Mouse (Mus musculus): ENCODE data around the gene Slc22a15. TPM values are rescaled to one million over a fixed set of nuclear protein-coding genes. Genes with fewer than 3 reads are reported as not detected.
A peak's percentile ranks its signal among the peaks of the same experiment; 100 is the strongest.

Slc22a15 gene
- 1 to 10 TPM; 7.5 to 7.7 TPM for total RNA-seq (2021)
- long read RNA-seq, experiment 1, partial matches to known transcripts, result 2 of 4 reads
- long read RNA-seq, experiment 1, other reads (novel, unspliced or antisense), result 1 of 4 reads
- long read RNA-seq, experiment 2, full-length matches to known transcripts, result 6 of 12 reads
- long read RNA-seq, experiment 2, partial matches to known transcripts, result 2 of 12 reads
- long read RNA-seq, experiment 2, other reads (novel, unspliced or antisense), result 4 of 12 reads

DNA sequence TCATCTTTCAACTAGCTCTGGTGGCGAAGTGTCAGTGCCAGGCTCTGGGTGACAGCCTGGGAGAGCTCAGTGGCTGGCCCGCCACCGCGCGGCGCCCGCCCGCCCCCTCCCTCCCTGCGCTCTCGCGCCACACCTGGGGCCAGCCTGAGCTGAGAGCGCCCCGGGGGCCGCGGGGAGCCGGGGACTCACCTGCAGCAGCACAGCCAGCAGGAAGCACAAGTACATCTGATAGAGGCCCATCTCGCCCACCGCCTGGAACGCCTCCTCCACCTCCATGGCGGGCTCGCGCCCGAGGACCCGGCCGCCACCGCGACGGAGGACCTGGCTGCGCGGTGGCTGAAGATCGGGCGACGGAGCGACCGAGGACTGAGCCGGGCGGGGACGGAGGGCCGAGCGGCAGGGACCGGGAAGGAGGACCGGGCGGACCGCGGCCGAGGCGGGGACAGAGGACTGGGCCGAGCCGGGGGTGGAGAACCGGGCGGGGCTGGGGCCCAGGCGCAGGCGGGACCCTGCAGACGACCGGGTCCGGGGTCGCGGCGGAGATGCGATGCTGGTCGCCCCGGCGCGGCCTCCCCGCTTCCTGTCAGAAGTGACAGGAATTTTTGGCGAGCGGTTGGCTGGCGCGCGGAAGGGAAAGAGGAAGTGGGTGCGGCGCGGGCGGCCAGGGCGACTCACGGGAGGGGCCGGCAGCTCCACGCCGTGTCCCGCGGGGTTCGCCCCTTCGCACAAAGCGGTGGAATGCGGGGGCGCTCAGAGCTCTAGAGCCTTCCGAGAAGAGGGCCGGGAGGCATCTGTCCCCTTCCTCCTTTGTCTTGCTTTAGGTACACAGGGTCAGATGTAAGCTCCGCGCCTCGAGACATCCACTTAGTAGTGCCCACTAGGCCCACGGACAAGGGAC is at the start of gene Slc22a15:
Slc22a15 (minus strand) TSS at position 611 of the 898 bp plus-strand sequence.
- DNase-seq (ENCODE audit: low spot score in 2 of 2), result peak; percentile 21 to 48

DNA sequence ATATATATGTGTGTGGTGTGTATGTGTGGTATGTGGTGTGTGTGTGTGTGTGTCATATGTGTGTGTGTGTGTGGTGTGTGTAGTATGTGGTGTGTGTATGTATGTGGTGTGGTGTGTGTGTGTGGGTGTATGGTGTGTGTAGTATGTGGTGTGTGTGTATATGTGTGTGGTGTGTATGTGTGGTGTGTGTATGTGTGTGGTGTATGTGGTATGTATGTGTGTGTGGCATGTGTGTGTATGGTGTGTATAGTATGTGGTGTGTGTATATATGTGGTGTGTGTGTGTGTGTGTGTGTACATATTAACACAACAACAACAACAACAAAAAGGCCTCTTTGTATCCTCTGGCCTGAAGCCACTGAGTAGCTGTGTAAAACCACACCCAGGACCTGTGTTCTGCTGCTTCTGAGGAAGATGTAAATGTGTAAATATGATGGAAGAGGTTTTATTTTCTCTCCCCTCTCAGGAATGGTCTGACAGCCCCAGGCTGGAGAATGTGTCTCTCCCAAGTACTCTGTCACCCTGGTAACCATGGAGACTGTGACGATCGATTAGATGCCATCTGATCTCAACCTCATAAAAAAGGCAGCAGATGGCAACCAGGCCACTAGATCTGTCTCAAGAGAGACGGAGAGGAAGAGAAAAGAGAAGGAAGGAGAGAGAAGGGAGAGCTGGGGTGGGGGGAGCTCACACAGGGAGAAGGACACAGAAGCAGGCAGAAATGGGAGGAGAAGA is 42.7 kb upstream of the Slc22a15 start:
- DNase-seq (ENCODE audit: low spot score in 2 of 2), result no peak

DNA sequence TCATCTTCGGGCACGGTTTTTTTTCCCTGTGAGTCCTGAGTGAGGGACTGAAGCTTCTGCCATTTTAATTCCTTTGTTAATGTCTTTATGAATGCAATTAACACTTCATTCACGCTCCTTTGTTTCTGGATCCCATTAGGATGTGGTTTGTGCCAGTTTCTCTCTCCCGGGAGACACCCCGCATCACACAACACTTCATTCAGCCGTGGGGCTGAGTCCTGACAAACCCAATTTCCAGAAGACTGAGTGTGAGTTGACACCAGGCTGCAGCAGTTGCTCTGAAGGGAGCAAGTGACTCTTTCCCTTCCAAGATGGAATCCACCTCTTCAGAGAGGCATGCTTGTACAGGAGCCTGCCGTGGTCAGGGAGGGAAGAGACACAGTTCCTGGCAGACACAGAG is 40.1 kb upstream of the Slc22a15 start:
- DNase-seq (ENCODE audit: low spot score in 2 of 2), result no peak

DNA sequence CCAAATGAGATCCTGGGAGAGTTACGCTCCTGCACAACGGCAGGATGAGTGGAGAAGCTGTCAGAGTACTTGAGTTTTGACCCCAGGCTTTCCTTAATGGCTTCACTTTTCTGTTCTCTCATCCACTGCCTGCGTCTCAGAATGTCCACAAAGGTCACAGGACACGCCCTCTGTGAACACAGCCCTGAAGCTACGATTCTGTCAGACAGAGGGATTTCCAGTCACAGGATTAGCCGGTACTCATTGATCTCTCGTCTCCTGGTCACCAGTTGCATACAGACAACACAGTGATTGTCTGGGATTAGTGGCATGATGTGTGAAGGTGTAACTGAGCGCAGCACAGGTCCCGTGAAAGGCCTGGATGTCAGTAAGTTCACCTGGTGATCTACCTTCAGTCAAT is 39.2 kb upstream of the Slc22a15 start:
- DNase-seq (ENCODE audit: low spot score in 2 of 2), result no peak

DNA sequence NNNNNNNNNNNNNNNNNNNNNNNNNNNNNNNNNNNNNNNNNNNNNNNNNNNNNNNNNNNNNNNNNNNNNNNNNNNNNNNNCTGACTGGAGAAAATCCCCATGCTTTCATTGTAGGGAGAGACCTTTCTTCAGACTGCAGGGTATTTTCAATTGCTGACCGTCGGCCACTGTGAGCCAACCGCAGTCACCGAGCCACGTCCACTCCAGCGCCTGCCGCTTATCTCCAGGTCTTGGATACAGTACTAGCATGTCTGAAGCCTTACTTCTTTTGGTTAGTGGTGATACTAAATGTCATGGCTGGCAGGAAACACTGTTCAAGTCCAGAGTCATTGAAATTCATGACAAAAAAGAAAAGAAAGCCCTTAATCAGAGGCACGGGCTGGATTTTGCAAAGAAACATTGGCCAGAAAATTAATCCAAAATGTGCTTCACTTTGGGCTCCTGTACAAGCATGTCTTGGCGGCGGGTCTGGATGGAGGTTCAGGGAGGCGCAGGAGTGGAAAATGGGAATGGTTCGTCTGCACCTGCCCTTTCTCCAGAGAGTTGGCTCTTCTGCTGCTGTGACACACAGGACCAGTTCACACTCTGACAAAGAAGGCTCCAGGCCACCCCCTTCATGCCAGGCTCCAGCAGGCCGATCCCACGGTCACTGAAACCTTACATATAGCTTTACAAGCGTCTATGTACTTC is 37.0 kb upstream of the Slc22a15 start:
- no peak for DNase-seq (ENCODE audit: low spot score in 2 of 2)

DNA sequence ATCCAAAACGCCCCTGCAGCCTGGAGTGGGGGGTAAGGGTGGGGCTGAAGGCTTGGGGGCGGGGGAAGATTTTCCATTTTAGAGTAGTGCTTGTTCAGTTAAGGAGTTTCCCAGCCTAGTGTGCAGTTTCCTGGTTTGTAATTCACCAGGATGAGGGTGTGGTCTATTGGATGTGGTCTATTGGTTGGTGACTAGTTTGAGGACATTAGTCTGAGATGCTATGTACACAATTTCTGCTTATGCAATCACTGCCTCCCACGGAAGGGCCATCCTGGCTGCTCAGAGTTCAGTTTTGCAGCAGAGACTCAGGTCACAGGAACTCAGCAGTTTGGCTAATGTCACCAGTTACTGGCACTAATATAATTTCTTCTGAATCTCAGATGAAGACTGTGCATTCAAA is 33.8 kb upstream of the Slc22a15 start:
- DNase-seq (ENCODE audit: low spot score in 2 of 2), result no peak

DNA sequence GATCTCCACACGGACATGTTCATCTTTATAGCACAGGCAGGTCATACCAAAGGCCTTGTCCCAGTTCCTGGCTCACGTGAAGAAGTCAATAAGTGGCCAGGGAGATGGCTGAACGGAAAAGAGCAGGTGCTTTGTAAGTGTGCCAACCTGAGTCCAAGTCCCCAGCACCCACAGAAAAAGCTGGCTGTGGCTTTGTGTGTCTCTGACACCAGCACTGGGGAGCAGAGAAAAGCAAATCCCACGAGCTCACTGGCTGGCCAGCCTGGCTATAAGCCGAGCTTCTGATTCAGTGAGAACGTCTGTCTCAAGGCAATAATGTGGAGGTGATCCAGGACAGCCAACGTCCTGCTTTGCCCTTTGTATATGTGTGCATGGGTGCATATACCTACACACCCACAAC is 29.3 kb upstream of the Slc22a15 start:
- no peak for DNase-seq (ENCODE audit: low spot score in 2 of 2)

DNA sequence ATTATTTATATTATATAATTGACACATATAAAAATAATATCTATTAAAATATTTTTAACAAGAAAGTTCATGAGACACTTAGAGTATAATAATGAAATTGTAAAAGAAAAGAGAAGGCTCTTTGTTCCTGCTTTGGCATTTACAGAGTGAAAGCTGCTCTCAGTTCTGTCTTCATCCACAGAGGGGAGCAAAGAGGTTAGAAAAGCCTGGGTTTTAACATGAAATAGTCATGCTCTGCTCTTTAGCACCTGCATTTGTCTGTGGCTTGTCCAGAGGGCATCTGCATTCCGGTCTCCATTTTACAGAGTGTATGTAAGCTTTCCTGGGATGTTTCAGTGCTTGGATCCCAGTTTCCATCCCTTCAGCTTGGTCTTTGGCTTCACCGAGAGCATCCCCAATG is 28.3 kb upstream of the Slc22a15 start:
- DNase-seq (ENCODE audit: low spot score in 2 of 2), result no peak

DNA sequence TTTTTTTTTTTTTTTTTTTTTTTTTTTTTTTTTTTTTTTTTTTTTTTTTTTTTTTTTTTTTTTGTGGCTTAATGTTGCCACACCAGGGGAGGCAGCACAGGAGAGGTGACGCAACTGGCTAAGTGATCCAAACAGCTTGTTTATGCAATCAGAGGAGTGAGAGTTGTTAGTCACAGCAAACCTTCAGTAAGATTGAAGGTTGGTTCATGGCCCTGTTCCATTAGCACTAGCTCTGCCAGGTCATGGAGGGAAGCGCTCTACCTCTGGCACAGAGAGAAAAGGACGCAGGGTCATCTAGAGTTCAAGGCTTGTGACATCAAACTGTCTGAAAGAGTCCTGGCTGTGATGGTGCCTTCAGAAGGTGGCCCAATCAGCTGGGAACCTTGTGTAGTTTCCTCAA is 24.3 kb upstream of the Slc22a15 start:
- peak in 1 of 2 experiments; percentile 34 for DNase-seq (ENCODE audit: low spot score in 2 of 2)

DNA sequence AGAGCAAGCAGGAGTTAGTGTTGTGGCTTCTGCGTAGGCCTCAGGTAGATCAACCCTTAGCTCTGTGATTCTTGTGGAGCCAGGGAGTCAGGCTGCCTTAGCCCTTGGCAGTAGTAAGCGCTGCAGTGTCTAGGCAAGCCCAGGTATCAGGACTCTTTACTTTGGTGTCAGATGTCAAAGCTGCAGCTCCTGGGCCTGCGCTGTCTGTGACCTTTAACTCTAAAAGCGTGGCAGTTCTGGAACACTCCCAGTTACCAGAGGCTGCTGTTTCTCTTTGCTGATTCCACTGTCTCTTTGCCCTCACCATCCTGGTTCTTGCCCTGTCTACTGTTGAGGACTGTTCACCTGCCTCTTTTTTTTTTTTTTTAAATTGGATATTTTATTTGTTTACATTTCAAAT is 23.0 kb upstream of the Slc22a15 start:
- DNase-seq (ENCODE audit: low spot score in 2 of 2), result no peak

DNA sequence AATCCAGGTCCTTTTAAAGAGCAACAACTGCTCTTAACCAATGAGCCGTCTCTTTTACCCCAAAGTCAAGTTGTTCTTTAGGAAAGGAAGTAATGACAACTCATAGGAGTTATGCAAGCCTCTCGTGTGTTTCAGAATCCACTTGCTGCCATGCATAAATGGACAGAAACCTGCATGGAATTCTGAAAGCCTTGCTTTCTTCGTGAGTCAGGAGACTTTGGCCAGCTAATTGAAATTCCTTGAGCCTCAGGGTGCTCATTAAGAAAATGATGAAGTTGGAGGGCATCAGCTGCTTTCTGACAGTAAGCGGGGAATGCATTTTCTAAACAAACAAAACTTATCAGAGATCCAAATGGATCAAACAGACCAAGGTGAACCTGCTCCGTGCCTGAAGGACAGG is 21.0 kb upstream of the Slc22a15 start:
- DNase-seq (ENCODE audit: low spot score in 2 of 2), result no peak

DNA sequence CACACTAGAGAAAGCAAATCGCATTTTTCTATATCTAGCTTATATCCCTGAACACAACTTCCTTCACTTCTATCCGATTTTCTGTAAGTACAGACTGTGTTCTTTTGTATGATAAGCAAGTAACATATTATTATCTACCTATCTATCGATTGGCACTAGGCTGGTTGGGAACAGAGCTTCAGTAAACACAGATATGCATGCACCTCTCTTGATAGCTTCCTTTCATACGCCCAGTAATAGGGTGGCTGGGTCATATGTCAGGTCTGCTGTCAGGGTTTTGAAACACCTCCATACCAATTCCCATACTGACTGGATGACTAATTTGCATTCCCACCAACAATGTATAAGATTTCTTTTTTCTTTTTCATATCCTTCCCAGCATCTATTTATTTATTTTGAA is 16.2 kb upstream of the Slc22a15 start:
- no peak for DNase-seq (ENCODE audit: low spot score in 2 of 2)

DNA sequence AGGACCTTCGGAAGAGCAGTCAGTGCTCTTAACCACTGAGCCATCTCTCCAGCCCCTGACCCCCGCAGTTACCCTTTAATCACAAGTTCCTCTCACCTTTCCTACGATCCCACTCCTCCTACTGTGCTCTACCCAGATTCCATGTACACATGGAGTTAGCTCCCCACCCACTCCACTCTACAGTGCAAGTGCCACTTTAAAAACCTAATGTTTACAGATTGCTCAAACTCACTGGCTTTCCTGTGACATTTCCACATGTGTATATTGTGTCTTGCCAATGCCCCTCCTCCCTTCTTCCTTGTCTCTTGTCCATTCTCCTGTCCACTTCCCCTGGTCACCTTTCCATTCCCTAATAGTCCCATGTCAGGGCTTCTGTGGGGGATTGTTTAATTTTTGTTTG is 15.6 kb upstream of the Slc22a15 start:
- DNase-seq (ENCODE audit: low spot score in 2 of 2), result no peak

DNA sequence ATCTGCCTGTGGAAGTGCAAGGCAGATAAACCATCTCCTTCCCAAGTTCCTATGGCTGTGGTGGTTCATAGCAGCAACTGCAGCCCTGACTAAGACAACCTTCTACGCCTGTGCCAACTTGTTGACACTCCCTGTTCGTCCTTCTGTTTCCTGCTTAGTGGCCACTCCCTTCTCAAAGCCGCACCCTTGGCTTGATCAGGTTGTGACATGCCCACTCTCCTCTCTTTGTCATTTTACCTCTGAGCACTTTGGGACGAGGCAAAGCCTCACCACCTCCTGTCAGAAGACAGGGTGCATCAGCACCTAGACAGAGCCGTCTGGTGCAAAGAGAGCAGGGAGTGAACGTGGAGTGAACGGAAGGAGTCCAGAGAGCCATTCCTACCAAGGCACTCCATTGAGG is 14.9 kb upstream of the Slc22a15 start:
- DNase-seq (ENCODE audit: low spot score in 2 of 2), result no peak

DNA sequence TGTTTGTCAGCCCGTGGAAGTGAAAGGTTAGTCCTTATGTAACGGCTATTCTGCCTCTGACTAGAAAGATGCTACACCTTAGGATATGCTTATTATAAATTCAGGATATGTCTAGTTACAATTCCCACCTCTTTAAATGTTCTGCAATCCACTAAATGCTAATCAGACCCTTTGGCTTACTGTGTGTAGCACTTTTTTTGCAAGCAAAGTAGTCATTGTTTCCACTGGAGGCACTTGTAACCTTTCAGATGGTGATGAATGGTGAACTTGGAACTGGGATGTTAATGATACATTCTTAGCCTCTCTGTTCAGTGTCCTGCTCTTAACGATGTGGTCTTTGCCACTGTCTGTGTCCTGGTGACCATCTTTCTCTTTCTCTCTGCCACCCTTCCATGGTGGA is 12.1 kb upstream of the Slc22a15 start:
- no peak for DNase-seq (ENCODE audit: low spot score in 2 of 2)

DNA sequence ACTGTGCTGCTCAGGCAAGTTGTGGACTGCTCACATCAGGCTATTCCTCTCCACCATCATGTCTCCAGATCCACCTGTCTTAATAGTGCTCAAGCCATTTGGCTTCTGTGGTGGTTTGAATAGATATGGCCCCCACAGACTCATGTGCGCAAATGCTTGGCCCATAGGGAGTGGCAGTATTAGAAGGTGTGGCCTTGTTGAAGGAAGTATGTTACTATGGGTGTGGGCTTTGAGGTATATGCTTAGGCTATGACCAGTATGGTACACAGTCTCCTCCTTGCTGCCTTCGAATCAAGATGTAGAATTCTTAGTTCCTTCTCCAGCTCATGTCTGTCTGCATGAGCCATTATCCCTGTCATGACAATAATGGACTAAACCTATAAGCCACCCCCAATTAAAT is 9.6 kb upstream of the Slc22a15 start:
- DNase-seq (ENCODE audit: low spot score in 2 of 2), result no peak

DNA sequence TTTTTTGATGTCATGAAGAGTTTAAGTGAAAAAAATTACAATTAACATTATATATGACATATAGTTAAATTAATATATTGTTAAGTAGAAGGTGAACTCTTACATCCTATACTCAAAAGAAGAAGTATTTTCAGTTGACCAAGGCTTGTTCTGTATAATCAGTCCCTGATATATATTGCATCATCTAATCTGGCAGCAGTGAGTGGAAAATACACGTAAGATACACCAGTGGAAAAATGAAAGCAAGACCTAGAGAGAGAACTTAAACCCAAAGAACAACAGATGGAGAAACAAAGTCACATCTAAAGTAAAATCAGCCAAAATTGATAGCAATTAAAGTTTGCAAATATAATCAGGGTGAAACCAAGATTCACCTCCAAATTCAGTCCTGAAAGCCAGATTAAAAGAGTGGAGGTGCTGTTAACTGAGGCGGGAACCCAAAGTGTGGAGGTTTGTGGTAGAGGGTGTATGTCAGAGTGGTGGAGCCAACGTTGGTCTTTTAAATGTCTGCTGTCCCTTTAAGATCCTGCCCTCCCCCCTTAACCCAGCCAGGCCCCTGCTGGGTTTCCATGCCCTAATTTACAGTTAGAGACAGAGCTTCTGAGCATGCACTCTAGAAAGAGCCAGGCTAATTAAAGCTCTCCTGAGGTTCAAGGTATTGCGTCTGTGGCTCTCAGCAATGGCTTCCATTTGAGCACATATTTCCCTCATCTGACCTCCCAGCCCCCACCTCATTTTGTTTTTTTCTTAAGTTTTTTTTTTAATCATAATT is 5.0 kb upstream of the Slc22a15 start:
- DNase-seq (ENCODE audit: low spot score in 2 of 2), result no peak

DNA sequence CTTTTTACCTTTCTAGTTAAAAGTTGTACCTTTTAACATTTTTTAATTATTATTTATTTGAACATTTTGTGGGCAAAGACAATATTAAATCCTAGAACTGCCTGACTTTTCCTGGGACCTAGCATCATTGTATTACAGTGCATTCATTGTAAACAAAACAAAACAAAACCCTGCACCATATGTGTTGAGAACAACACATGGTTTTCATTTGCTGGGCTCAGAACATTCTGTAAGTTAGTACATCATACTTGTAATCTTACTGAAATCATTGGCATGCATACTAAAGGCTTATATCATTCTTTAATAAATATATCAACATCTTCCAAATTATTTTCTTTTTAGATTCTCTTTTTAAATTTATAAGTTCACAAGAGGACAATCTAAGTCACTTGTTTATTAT is 2.4 kb upstream of the Slc22a15 start:
- DNase-seq (ENCODE audit: low spot score in 2 of 2), result no peak

DNA sequence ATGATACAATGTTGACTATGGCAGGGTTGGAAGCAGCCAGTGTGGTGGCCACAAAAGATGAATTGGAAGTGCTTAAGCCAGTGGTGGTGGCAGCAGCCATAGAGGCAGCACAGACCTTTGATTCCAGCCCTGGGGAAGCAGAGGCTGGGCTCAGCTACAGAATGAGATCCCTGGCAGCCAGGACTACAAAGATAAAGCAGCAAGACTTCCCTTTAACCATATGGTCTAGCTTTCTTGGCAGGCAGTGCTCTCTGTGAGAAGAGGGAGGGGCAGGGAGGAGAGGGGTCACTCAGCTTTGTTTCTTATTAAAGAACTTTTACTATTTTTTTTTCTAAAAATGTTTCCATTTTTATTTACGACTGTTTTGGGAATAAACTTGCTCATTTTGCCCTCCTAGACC is 1.4 kb upstream of the Slc22a15 start:
- no peak for DNase-seq (ENCODE audit: low spot score in 2 of 2)

DNA sequence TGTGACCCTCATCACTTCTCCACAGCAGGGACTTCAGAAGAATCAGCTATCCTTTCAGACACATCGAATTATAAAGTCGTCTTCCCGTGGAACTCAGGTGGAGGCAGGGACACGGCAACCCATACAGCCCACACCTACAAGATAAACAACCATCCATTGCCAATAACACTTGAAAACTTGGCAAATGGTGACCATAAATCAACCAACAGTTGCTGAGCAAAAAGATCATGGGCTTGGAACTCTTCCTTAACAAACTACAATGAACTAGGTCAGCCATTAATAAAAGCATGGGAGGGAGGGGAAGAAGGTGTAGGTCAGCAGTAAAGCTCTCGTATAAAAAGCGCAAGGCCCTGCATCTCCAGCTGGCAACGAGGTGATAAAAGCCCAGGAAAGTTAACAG is 1.9 kb downstream of the Slc22a15 start:
- DNase-seq (ENCODE audit: low spot score in 2 of 2), result no peak

DNA sequence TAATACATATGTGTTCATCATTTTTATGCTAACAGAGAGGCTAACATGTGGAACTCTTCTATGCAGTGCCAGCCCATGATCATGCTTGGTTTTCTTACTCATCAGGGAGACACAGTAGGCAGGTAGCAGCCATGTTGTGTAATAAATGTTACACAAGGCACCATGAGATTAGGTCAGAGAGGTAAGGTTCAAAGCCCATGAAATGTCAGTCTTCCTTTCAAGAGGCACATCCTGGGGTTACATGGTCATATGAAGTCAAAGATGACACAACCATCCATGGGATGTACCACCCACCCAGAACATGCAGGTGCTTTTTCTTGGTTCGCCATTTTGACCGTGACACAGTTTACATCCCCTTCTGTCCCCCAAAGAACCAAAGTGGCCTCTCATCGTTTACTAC is 5.7 kb downstream of the Slc22a15 start:
- DNase-seq (ENCODE audit: low spot score in 2 of 2), result no peak

Data from adrenal gland, postnatal 4 days (tissue).